Mouse (Mus musculus) midbrain, postnatal 0 days (tissue): Measurements from ENCODE around the gene Il33. TPM values are rescaled to one million over a fixed set of nuclear protein-coding genes. Genes with fewer than 3 reads are reported as not detected.

Source experiments
- ATAC-seq: fragments of 200-750 bp; cut with Nextera tagmentation; 2 replicates; pipeline ENCODE4 v1.8.0; 2017; ENCODE audit warnings: moderate number of reproducible peaks, mild to moderate bottlenecking, moderate TSS enrichment, moderate library complexity; ENCODE audit not compliant: low FRiP score
- DNase-seq: peaks from one replicate; pipeline ENCODE4 v3.0.0-alpha.2; 2015; ENCODE audit warnings: low spot score
- H3K27ac ChIP-seq: fragments of 300-500 bp; sonication (generic); 2 replicates; pipeline ENCODE4 v1.5.1; 2014; ENCODE audit warnings: low read depth, mild to moderate bottlenecking, low read length, mixed read lengths
- H3K27me3 ChIP-seq: fragments of 300-500 bp; sonication (generic); 2 replicates; pipeline ENCODE4 v1.6.1; 2014; ENCODE audit warnings: low read length, control low read depth, mixed read lengths; ENCODE audit not compliant: insufficient read depth
- H3K36me3 ChIP-seq: fragments of 300-500 bp; sonication (generic); 2 replicates; pipeline ENCODE4 v1.6.1; 2014; ENCODE audit warnings: low read length, control low read depth, mixed read lengths; ENCODE audit not compliant: insufficient read depth
- H3K4me1 ChIP-seq: fragments of 300-500 bp; sonication (generic); 2 replicates; pipeline ENCODE4 v1.6.1; 2014; ENCODE audit warnings: mild to moderate bottlenecking, control low read depth, antibody characterized with exemption, low read length, mixed read lengths; ENCODE audit not compliant: insufficient read depth
- H3K4me2 ChIP-seq: fragments of 300-500 bp; sonication (generic); 2 replicates; pipeline ENCODE4 v1.6.1; 2014; ENCODE audit warnings: low read depth, mild to moderate bottlenecking, low read length, mixed read lengths; ENCODE audit not compliant: poor library complexity, severe bottlenecking
- H3K4me3 ChIP-seq: fragments of 300-500 bp; sonication (generic); 2 replicates; pipeline ENCODE4 v1.5.1; 2014; ENCODE audit warnings: low read depth, mild to moderate bottlenecking, low read length, moderate library complexity
- H3K9ac ChIP-seq: fragments of 300-500 bp; sonication (generic); replicated peaks from 2 replicates; pipeline ENCODE4 v1.6.1; 2014; ENCODE audit warnings: mild to moderate bottlenecking, low read length, moderate library complexity, mixed read lengths; ENCODE audit not compliant: poor library complexity, severe bottlenecking
- H3K9me3 ChIP-seq: fragments of 300-500 bp; sonication (generic); 2 replicates; pipeline ENCODE4 v1.6.1; 2016; ENCODE audit warnings: low read length, control low read depth
- CTCF ChIP-seq: IDR thresholded peaks from 2 replicates; pipeline ENCODE4 v1.5.1; 2016; ENCODE audit warnings: antibody characterized with exemption, mild to moderate bottlenecking
- WGBS: fragments of 180-500 bp; shearing (Covaris S2); extraction: QIAGEN DNeasy Blood & Tissue Kit; methylation state at CpG from one replicate; pipeline ENCODE4 v1.1.7; 2014; 5-methylcytosine and 5-hydroxymethylcytosine counted together
- polyA plus RNA-seq: library from polyadenylated mRNA; unstranded; fragments of >200 nt; fragmentation: Nextera tagmentation; extraction: Ambion mirVana; gene quantifications from 2 replicates; pipeline ENCODE4 v1.2.1, GENCODE M21; 2015
- total RNA-seq: library from RNA; depleted of rRNA; stranded (reverse); fragments of >200 nt; gene quantifications from 2 replicates; pipeline ENCODE4 v1.2.3, GENCODE M21; 2014; rRNA removed

Il33 gene
- total and polyA plus RNA-seq, 2 experiments from 2014 or later: 6.2 to 8.7 TPM

- H3K27me3 ChIP-seq: no peaks in the 10 kb centered on the region
- no peak for TF ChIP-seq CTCF
- H3K4me2 ChIP-seq: no peak overlapping the region
- H3K27ac ChIP-seq: no peak overlapping the region
- no peak overlapping the region for H3K9ac ChIP-seq
- ATAC-seq: no peak
- no peaks in the 10 kb centered on the region for H3K36me3 ChIP-seq
- no peaks in the 10 kb centered on the region for H3K4me1 ChIP-seq
- DNase-seq: no peak
- H3K4me3 ChIP-seq: no peak overlapping the region
- H3K9me3 ChIP-seq: no peaks in the 10 kb centered on the region
- WGBS: 80% methylated on average over 12 of the region's 12 CpGs
Observed at GRCm38 (mm10) chr19:29986464-29987091, 61.7 kb downstream of the Il33 start.

- TF ChIP-seq CTCF: no peak
- H3K36me3 ChIP-seq: no peaks in the 10 kb centered on the region
- no peaks in the 10 kb centered on the region for H3K9me3 ChIP-seq
- 0 out of 2 replicates have a peak overlapping the region, but pooled peaks have one; percentile 26 for H3K27ac ChIP-seq
- H3K27me3 ChIP-seq: no peaks in the 10 kb centered on the region
- H3K4me3 ChIP-seq: no peak overlapping the region
- DNase-seq (peak; percentile 56), ATAC-seq (peak; percentile 58; the same call in 1 of the 2 replicates)
- peak overlapping the region; percentile 28; the same call in 1 of the 2 replicates for H3K4me2 ChIP-seq
- no peaks in the 10 kb centered on the region for H3K4me1 ChIP-seq
- 0 out of 2 replicates have a peak overlapping the region, but pooled peaks have one; percentile 14 for H3K9ac ChIP-seq
- 25% methylated on average over 12 of the region's 12 CpGs for WGBS
Observed at GRCm38 (mm10) chr19:30000406-30001365, 75.8 kb downstream of the Il33 start.

GRCm38 (mm10) chr19:30001550-30001949, 76.6 kb downstream of the Il33 start:
- WGBS: 90% methylated on average over 6 of the region's 6 CpGs
- H3K4me2 ChIP-seq: no peak overlapping the region
- H3K9ac ChIP-seq: no peak overlapping the region
- no peak for TF ChIP-seq CTCF
- no peaks in the 10 kb centered on the region for H3K9me3 ChIP-seq
- H3K4me1 ChIP-seq: no peaks in the 10 kb centered on the region
- H3K27ac ChIP-seq: no peak overlapping the region
- ATAC-seq (no peak), DNase-seq (no peak)
- H3K27me3 ChIP-seq: no peaks in the 10 kb centered on the region
- no peak overlapping the region for H3K4me3 ChIP-seq
- H3K36me3 ChIP-seq: no peaks in the 10 kb centered on the region

GRCm38 (mm10) chr19:30003621-30004020, 78.7 kb downstream of the Il33 start, which contains the start of gene Trpd52l3:
Gene Trpd52l3 (plus strand): TSS chr19:30003790.
- Histone ChIP-seq H3K27ac (no peak within 1 kb of the TSS), H3K4me3 (no peak within 1 kb of the TSS), H3K9ac (no peak within 1 kb of the TSS), H3K9me3 (no peaks in the 10 kb centered on the region), H3K27me3 (no peaks in the 10 kb centered on the region), H3K4me2 (no peak within 1 kb of the TSS), H3K36me3 (no peaks in the 10 kb centered on the region), H3K4me1 (no peaks in the 10 kb centered on the region)
- DNase-seq (no peak), ATAC-seq (no peak)
- 95% methylated on average over 9 of the region's 9 CpGs for WGBS
- TF ChIP-seq CTCF: no peak

GRCm38 (mm10) chr19:30006371-30006770, 81.5 kb downstream of the Il33 start:
- DNase-seq (no peak), ATAC-seq (no peak)
- Histone ChIP-seq H3K4me1 (no peaks in the 10 kb centered on the region), H3K9ac (no peak overlapping the region), H3K4me2 (no peak overlapping the region), H3K27ac (no peak overlapping the region), H3K36me3 (no peaks in the 10 kb centered on the region), H3K4me3 (no peak overlapping the region), H3K27me3 (no peaks in the 10 kb centered on the region), H3K9me3 (no peaks in the 10 kb centered on the region)
- 70% methylated on average over 3 of the region's 3 CpGs for WGBS
- no peak for TF ChIP-seq CTCF

Other genes with a start within 250 kb of the Il33 start
- gene Mlana, start 227.3 kb upstream of the Il33 start, total RNA-seq: not detected in 2 replicates
- gene Mlana, start 227.3 kb upstream of the Il33 start, polyA plus RNA-seq: not detected in 2 replicates
- 27.0 and 27.5 TPM in 2 replicates for gene 9930021J03Rik, start 119.1 kb upstream of the Il33 start, total RNA-seq
- 5.1 and 6.3 TPM in 2 replicates for gene 9930021J03Rik, start 119.1 kb upstream of the Il33 start, polyA plus RNA-seq
- gene Ranbp6, start 112.1 kb upstream of the Il33 start, total RNA-seq: 47.2 and 62.2 TPM in 2 replicates
- 38.8 and 39.4 TPM in 2 replicates for gene Ranbp6, start 112.1 kb upstream of the Il33 start, polyA plus RNA-seq
- not detected in 2 replicates for gene Trpd52l3, start 78.7 kb downstream of the Il33 start, total RNA-seq
- gene Trpd52l3, start 78.7 kb downstream of the Il33 start, polyA plus RNA-seq: not detected in 2 replicates
- gene Uhrf2, start 105.4 kb downstream of the Il33 start, total RNA-seq: 74.4 and 77.7 TPM in 2 replicates
- 24.0 and 29.7 TPM in 2 replicates for gene Uhrf2, start 105.4 kb downstream of the Il33 start, polyA plus RNA-seq